Mouse (Mus musculus): ENCODE data around the gene Mrps18b.
"Not testable (repeated sequence)": the region's sequence is repeated elsewhere in the genome, so short reads cannot be mapped to it uniquely, and the experiment has no call there.

DNA sequence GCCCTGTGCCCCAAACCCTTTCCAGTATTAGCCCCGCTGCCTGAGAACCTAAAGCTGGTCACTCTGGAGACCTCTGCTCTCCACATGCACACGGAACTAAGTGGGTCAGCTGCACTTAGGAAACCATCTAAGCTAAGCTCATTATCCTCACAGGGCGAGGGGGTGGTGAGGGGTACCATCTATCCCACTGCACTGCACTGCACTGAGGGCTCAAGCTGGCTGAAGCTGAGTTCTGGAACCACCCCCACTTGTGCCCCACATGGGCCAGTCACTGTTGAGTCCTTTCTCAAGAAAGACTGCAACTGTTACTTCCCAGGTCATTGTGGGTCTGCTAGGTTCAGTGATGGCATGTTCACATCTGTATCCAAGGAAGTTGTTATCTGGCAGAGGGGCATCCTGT lies 36.4 kb upstream of the Mrps18b start:
- TF ChIP-seq CTCF, EP300 (IDR thresholded peaks at IDR 0.05; ENCODE audit: low read depth): not testable (repeated sequence)

Measured in liver, postnatal 0 days (tissue).